28 mouse cellular contexts compared by ENCODE assay signal in genomic region chr10:107339524-107339923, GRCm38 (mm10).
A peak's percentile ranks its signal among the peaks of the same experiment; 100 is the strongest.
DNase-seq lines count a peak whose midpoint lies in the region; ATAC-seq and TF ChIP-seq lines count a peak whose summit lies in the region.
"Had no signal": no experiment of that assay in that cellular context is flagged by ENCODE, and none has a peak within 500 bp of the region (broad histone marks: within the 10 kb centered on the region; RNA-seq: fewer than 3 reads in every experiment).

No protein-coding gene starts in this region.

- no peak overlapping the region for H3K4me3 ChIP-seq in left cerebral cortex, adult 2 months
- no peak overlapping the region for H3K4me3 ChIP-seq in embryonic facial prominence, embryonic 10.5 days
- H3K4me3 ChIP-seq in liver, embryonic 12.5 days: no peak overlapping the region
- H3K4me3 ChIP-seq: embryonic facial prominence, embryonic 12.5 days; erythroblast, embryonic 14.5 days; forebrain, embryonic 10.5 days; forebrain, embryonic 12.5 days had no signal

- peak overlapping the region; percentile 51 for H3K27ac ChIP-seq in left cerebral cortex, adult 2 months
- H3K27ac ChIP-seq in embryonic facial prominence, embryonic 10.5 days (replicated peaks): no peak overlapping the region
- no peak overlapping the region for H3K27ac ChIP-seq in liver, embryonic 12.5 days
- H3K27ac ChIP-seq: embryonic facial prominence, embryonic 12.5 days; forebrain, embryonic 10.5 days; forebrain, embryonic 12.5 days had no signal

- no peak for DNase-seq in frontal cortex, postnatal 14 days (ENCODE audit: low spot score in 2 of 2)
- no peak for DNase-seq in left cerebral cortex, adult 2 months (ENCODE audit: extremely low spot score in 1 of 2, low spot score in 2 of 2)
- no peak for DNase-seq in left cerebral cortex, adult 18-20 months (ENCODE audit: low spot score in 2 of 2)
- DNase-seq in fibroblast of lung, adult 2 months (ENCODE audit: low read depth): peak; percentile 18
- DNase-seq in embryonic facial prominence, embryonic 10.5 days (ENCODE audit: low spot score): no peak
- DNase-seq: adrenal gland, adult 8-10 months; adrenal gland, postnatal 14 days; adrenal gland, postnatal 36 days; B cell, adult 2 months; cerebellum, adult 11 months; cerebellum, adult 18-20 months; cerebellum, adult 9-11 months; cerebellum, postnatal 14 days; cerebellum, postnatal 36 days; embryo, embryonic 11 days had no signal

- no peak overlapping the region for H3K4me2 ChIP-seq in liver, embryonic 12.5 days
- H3K4me2 ChIP-seq: embryonic facial prominence, embryonic 12.5 days; forebrain, embryonic 12.5 days had no signal

- no peaks in the 10 kb centered on the region for H3K36me3 ChIP-seq in embryonic facial prominence, embryonic 10.5 days (replicated peaks)
- H3K36me3 ChIP-seq in liver, embryonic 12.5 days: no peaks in the 10 kb centered on the region
- H3K36me3 ChIP-seq: embryonic facial prominence, embryonic 12.5 days; forebrain, embryonic 10.5 days; forebrain, embryonic 12.5 days; G1E had no signal

- H3K9me3 ChIP-seq in embryonic facial prominence, embryonic 10.5 days: no peaks in the 10 kb centered on the region
- no peaks in the 10 kb centered on the region for H3K9me3 ChIP-seq in liver, embryonic 12.5 days (replicated peaks)
- H3K9me3 ChIP-seq: embryonic facial prominence, embryonic 12.5 days; forebrain, embryonic 10.5 days; forebrain, embryonic 12.5 days had no signal

- ATAC-seq in frontal cortex, adult (ENCODE audit: low TSS enrichment): peak; percentile 89
- no peak for ATAC-seq in liver, embryonic 12.5 days
- ATAC-seq: activated CD4-positive, CD25-positive, alpha-beta regulatory T cell, adult 4 months; CD4-positive, CD25-positive, alpha-beta regulatory T cell, adult 4 months; forebrain, embryonic 14.5 days; forebrain, embryonic 16.5 days; Patski had no signal

- intact Hi-C loops in left cerebral cortex, adult 2 months (cut with DNase I): loop anchor here (5.0 kb wide), 1 partner anchor 67 kb away; the partner anchor contains the start of gene Lin7a

- no peak for TF ChIP-seq CTCF in left cerebral cortex, adult 2 months (IDR thresholded peaks at IDR 0.05)

- no peaks in the 10 kb centered on the region for H3K27me3 ChIP-seq in embryonic facial prominence, embryonic 10.5 days (replicated peaks; ENCODE audit: low read depth, poor library complexity, severe bottlenecking)
- no peaks in the 10 kb centered on the region for H3K27me3 ChIP-seq in liver, embryonic 12.5 days (replicated peaks)
- H3K27me3 ChIP-seq: CH12.LX; embryonic facial prominence, embryonic 12.5 days; forebrain, embryonic 12.5 days had no signal

- WGBS in embryonic facial prominence, embryonic 10.5 days: 86% methylated on average over 3 of the region's 3 CpGs
- WGBS in liver, embryonic 12.5 days (ENCODE audit: insufficient replicate concordance): 79% methylated on average over 3 of the region's 3 CpGs

- H3K4me1 ChIP-seq in embryonic facial prominence, embryonic 10.5 days: no peaks in the 10 kb centered on the region
- H3K4me1 ChIP-seq in liver, embryonic 12.5 days: no peaks in the 10 kb centered on the region
- H3K4me1 ChIP-seq: embryonic facial prominence, embryonic 12.5 days; forebrain, embryonic 12.5 days had no signal

- H3K9ac ChIP-seq in liver, embryonic 12.5 days: no peak overlapping the region
- H3K9ac ChIP-seq: embryonic facial prominence, embryonic 12.5 days; forebrain, embryonic 12.5 days had no signal
